Mouse (Mus musculus): ENCODE data around the gene Trim54. TPM values are rescaled to one million over a fixed set of nuclear protein-coding genes. Genes with fewer than 3 reads are reported as not detected.

Gene Trim54
- total RNA-seq, 2 experiments from 2014 or later, result 0.86 to 0.97 TPM

GRCm38 (mm10) chr5:31094799-31095691 is 21.5 kb upstream of the Trim54 start:
- DNase-seq (ENCODE audit: extremely low spot score in 1 of 2, low spot score in 2 of 2), result peak in 1 of 2 experiments; percentile 75
- intact Hi-C loops (cut with DNase I), result no loop called here

- intact Hi-C loops (cut with DNase I), result no loop called here
- DNase-seq (ENCODE audit: extremely low spot score in 1 of 2, low spot score in 2 of 2), result no peak
Measured at GRCm38 (mm10) chr5:31095711-31096480, 20.6 kb upstream of the Trim54 start.

GRCm38 (mm10) chr5:31105814-31106335 is 10.6 kb upstream of the Trim54 start, which contains the start of gene Dnajc5g:
TSS of gene Dnajc5g (plus strand) at chr5:31106285.
- intact Hi-C loops (cut with DNase I), result no loop called here
- DNase-seq (ENCODE audit: extremely low spot score in 1 of 2, low spot score in 2 of 2), result no peak

GRCm38 (mm10) chr5:31108000-31108490 is 8.5 kb upstream of the Trim54 start, which contains the start of gene Slc30a3:
TSS of gene Slc30a3 (minus strand) at chr5:31108237.
- no peak for DNase-seq (ENCODE audit: extremely low spot score in 1 of 2, low spot score in 2 of 2)
- intact Hi-C loops (cut with DNase I), result no loop called here

GRCm38 (mm10) chr5:31110781-31111180 is 5.7 kb upstream of the Trim54 start:
- DNase-seq (ENCODE audit: extremely low spot score in 1 of 2, low spot score in 2 of 2), result no peak
- intact Hi-C loops (cut with DNase I), result no loop called here

GRCm38 (mm10) chr5:31116912-31117311 is 400 bp downstream of the Trim54 start:
- DNase-seq (ENCODE audit: extremely low spot score in 1 of 2, low spot score in 2 of 2), result no peak
- intact Hi-C loops (cut with DNase I), result no loop called here

GRCm38 (mm10) chr5:31121111-31121510 is 4.6 kb downstream of the Trim54 start:
- peak in 1 of 2 experiments; percentile 50 for DNase-seq (ENCODE audit: extremely low spot score in 1 of 2, low spot score in 2 of 2)
- intact Hi-C loops (cut with DNase I), result no loop called here

- DNase-seq (ENCODE audit: extremely low spot score in 1 of 2, low spot score in 2 of 2), result no peak
- intact Hi-C loops (cut with DNase I), result no loop called here
Measured at GRCm38 (mm10) chr5:31123481-31123880, 7.0 kb downstream of the Trim54 start.

- intact Hi-C loops (cut with DNase I), result no loop called here
- no peak for DNase-seq (ENCODE audit: extremely low spot score in 1 of 2, low spot score in 2 of 2)
Measured at GRCm38 (mm10) chr5:31126050-31126449, 9.5 kb downstream of the Trim54 start.

GRCm38 (mm10) chr5:31136730-31137424 is 20.4 kb downstream of the Trim54 start:
- DNase-seq (ENCODE audit: extremely low spot score in 1 of 2, low spot score in 2 of 2), result no peak
- intact Hi-C loops (cut with DNase I), result no loop called here

- intact Hi-C loops (cut with DNase I), result no loop called here
- DNase-seq (ENCODE audit: extremely low spot score in 1 of 2, low spot score in 2 of 2), result no peak
Measured at GRCm38 (mm10) chr5:31137658-31138057, 21.1 kb downstream of the Trim54 start.

- peak in 1 of 2 experiments; percentile 40 for DNase-seq (ENCODE audit: extremely low spot score in 1 of 2, low spot score in 2 of 2)
- intact Hi-C loops (cut with DNase I), result no loop called here
Measured at GRCm38 (mm10) chr5:31138241-31138967, 21.9 kb downstream of the Trim54 start, which contains the start of gene Ucn. TSS of gene Ucn (minus strand) at chr5:31138829.

GRCm38 (mm10) chr5:31138968-31139425 is 22.5 kb downstream of the Trim54 start:
- intact Hi-C loops (cut with DNase I), result no loop called here
- DNase-seq (ENCODE audit: extremely low spot score in 1 of 2, low spot score in 2 of 2), result no peak

- DNase-seq (ENCODE audit: extremely low spot score in 1 of 2, low spot score in 2 of 2), result no peak
- intact Hi-C loops (cut with DNase I), result no loop called here
Measured at GRCm38 (mm10) chr5:31149781-31150180, 33.3 kb downstream of the Trim54 start.

GRCm38 (mm10) chr5:31151746-31152145 is 35.2 kb downstream of the Trim54 start:
- intact Hi-C loops (cut with DNase I), result no loop called here
- no peak for DNase-seq (ENCODE audit: extremely low spot score in 1 of 2, low spot score in 2 of 2)

- DNase-seq (ENCODE audit: extremely low spot score in 1 of 2, low spot score in 2 of 2), result no peak
- intact Hi-C loops (cut with DNase I), result no loop called here
Measured at GRCm38 (mm10) chr5:31153516-31154151, 37.1 kb downstream of the Trim54 start.

GRCm38 (mm10) chr5:31154152-31154553 is 37.6 kb downstream of the Trim54 start, which contains the start of gene Mpv17:
TSS of gene Mpv17 (minus strand) at chr5:31154251.
- intact Hi-C loops (cut with DNase I), result no loop called here
- DNase-seq (ENCODE audit: extremely low spot score in 1 of 2, low spot score in 2 of 2), result peak; percentile 77 to 88

Measured in left cerebral cortex, postnatal 10 days (tissue).